Mouse (Mus musculus): ENCODE results near the gene Gm28553. TPM values are rescaled to one million over a fixed set of nuclear protein-coding genes. Genes with fewer than 3 reads are reported as not detected.
"Not testable (repeated sequence)": the region's sequence is repeated elsewhere in the genome, so short reads cannot be mapped to it uniquely, and the experiment has no call there.

The Gm28553 gene
- not detected in 2 replicates for polyA plus RNA-seq (2015; fragmentation: Nextera tagmentation; extraction: Ambion mirVana)

DNA sequence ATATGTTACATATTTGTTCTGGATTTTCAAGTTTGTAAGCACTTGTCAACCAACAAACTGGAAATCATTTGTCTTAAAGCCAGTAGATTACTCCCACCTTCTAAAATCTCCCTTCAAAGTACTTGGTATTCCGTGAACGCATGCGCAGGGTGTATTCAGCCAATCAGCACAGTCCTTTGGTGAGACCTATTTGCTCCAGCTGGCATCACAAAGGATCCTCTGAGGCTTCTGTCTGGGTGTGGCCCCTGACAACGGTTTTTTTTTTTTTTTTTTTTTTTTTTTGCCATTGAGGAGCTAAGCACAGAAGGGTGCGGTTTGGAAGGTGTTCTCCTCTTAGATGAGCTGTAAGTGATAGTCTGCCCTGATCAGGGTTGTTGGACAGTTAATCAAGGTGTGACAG, at the start of gene Gm28553:
Gene Gm28553, plus strand, starts transcription at position 301 of the 400 bp plus-strand sequence.
- not testable (repeated sequence) for H3K9ac ChIP-seq; H3K9me3 ChIP-seq; H3K4me3 ChIP-seq; ATAC-seq (ENCODE audit: borderline replicate concordance, extremely low read depth, low FRiP score, low TSS enrichment); H3K36me3 ChIP-seq; H3K27me3 ChIP-seq; H3K4me1 ChIP-seq; H3K4me2 ChIP-seq; H3K27ac ChIP-seq
- WGBS = no CpG with 5 or more reads among the region's 5 CpGs
